Mouse (Mus musculus): ENCODE measurements around the gene Fga.
A peak's percentile ranks its signal among the peaks of the same experiment; 100 is the strongest.

Fga gene

GRCm38 (mm10) chr3:83027546-83028251 is 1.8 kb downstream of the Fga start:
- no peak for DNase-seq (ENCODE audit: low read depth, low spot score)

- DNase-seq (ENCODE audit: low read depth, low spot score), result no peak
Observed at GRCm38 (mm10) chr3:83030331-83030730, 4.5 kb downstream of the Fga start.

GRCm38 (mm10) chr3:83032746-83033308 is 7.0 kb downstream of the Fga start:
- DNase-seq (ENCODE audit: low read depth, low spot score), result no peak

GRCm38 (mm10) chr3:83033801-83034200 is 7.9 kb downstream of the Fga start:
- DNase-seq (ENCODE audit: low read depth, low spot score), result no peak

GRCm38 (mm10) chr3:83038865-83039264 is 13.0 kb downstream of the Fga start:
- DNase-seq (ENCODE audit: low read depth, low spot score), result no peak

- no peak for DNase-seq (ENCODE audit: low read depth, low spot score)
Observed at GRCm38 (mm10) chr3:83039666-83040065, 13.8 kb downstream of the Fga start.

- DNase-seq (ENCODE audit: low read depth, low spot score), result no peak
Observed at GRCm38 (mm10) chr3:83042451-83042850, 16.6 kb downstream of the Fga start.

GRCm38 (mm10) chr3:83046649-83047048 is 20.8 kb downstream of the Fga start:
- DNase-seq (ENCODE audit: low read depth, low spot score), result no peak

- DNase-seq (ENCODE audit: low read depth, low spot score), result no peak
Observed at GRCm38 (mm10) chr3:83049680-83050079, 23.8 kb downstream of the Fga start, which contains the start of gene Fgb. TSS of gene Fgb (minus strand) at chr3:83049863.

- DNase-seq (ENCODE audit: low read depth, low spot score), result no peak
Observed at GRCm38 (mm10) chr3:83050661-83051060, 24.8 kb downstream of the Fga start.

- DNase-seq (ENCODE audit: low read depth, low spot score), result no peak
Observed at GRCm38 (mm10) chr3:83052102-83052501, 26.2 kb downstream of the Fga start.

- DNase-seq (ENCODE audit: low read depth, low spot score), result no peak
Observed at GRCm38 (mm10) chr3:83053126-83053525, 27.2 kb downstream of the Fga start.

- peak; percentile 80 for DNase-seq (ENCODE audit: low read depth, low spot score)
Observed at GRCm38 (mm10) chr3:83053758-83054157, 27.9 kb downstream of the Fga start.

GRCm38 (mm10) chr3:83054759-83055158 is 28.9 kb downstream of the Fga start:
- DNase-seq (ENCODE audit: low read depth, low spot score), result no peak

- peak; percentile 98 for DNase-seq (ENCODE audit: low read depth, low spot score)
Observed at GRCm38 (mm10) chr3:83055281-83056038, 29.6 kb downstream of the Fga start, which contains the start of gene Plrg1. TSS of gene Plrg1 (plus strand) at chr3:83055522.

GRCm38 (mm10) chr3:83057046-83057445 is 31.2 kb downstream of the Fga start:
- DNase-seq (ENCODE audit: low read depth, low spot score), result no peak

- no peak for DNase-seq (ENCODE audit: low read depth, low spot score)
Observed at GRCm38 (mm10) chr3:83067920-83068319, 42.0 kb downstream of the Fga start.

- no peak for DNase-seq (ENCODE audit: low read depth, low spot score)
Observed at GRCm38 (mm10) chr3:83068869-83069268, 43.0 kb downstream of the Fga start.

GRCm38 (mm10) chr3:83070231-83070630 is 44.4 kb downstream of the Fga start:
- no peak for DNase-seq (ENCODE audit: low read depth, low spot score)

GRCm38 (mm10) chr3:83076563-83076962 is 50.7 kb downstream of the Fga start:
- no peak for DNase-seq (ENCODE audit: low read depth, low spot score)

- peak; percentile 90 for DNase-seq (ENCODE audit: low read depth, low spot score)
Observed at GRCm38 (mm10) chr3:83080567-83081055, 54.7 kb downstream of the Fga start.
